Mouse (Mus musculus): Measurements from ENCODE around the gene Sash1.

DNA sequence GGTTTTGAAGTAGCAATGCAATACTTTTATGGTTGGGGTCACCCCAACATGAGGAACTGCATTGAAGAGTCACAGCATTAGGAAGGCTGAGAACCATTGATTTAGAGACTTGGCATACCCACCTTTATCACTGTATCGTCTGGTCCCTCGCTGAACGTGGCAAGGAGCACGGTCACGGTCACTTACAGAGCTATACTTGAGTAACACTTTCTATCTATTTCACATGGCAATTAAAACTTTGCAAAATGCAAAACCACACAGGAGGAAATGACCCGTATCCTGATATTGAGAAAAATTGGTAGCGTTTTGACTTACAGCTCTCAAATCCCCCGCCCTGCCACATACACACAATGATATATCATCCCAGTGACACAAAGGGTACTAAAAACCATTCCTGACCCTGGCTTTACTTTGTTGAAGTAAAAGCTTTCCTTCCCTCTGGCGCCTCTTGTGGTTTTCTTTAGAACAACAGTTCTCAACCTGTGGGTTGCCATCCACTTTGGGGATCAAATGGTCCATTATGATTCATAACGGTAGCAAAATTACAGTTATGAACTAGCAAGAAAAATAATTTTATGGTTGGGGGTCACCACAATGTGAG, 119.8 kb downstream of the Sash1 start:
- TF ChIP-seq EP300 (IDR thresholded peaks at IDR 0.05; ENCODE audit: insufficient read depth, low read depth, low read length) = no peak
- no peak for TF ChIP-seq CTCF (IDR thresholded peaks at IDR 0.05; ENCODE audit: low read depth, low read length)

Data from ES-Bruce4 (cell line).